Mouse (Mus musculus) C2C12 (cell line): ENCODE measurements around the gene Ddx47.

Source experiments
- CTCF ChIP-seq: IDR thresholded peaks from one replicate; pipeline ENCODE4 v1.5.1; 2011; ENCODE audit not compliant: control insufficient read depth, insufficient read depth, insufficient read length
- FOSL1 ChIP-seq: IDR thresholded peaks from one replicate; pipeline ENCODE4 v1.8.0; 2011; ENCODE audit warnings: mild to moderate bottlenecking, low read length; ENCODE audit not compliant: poor library complexity, insufficient read depth, severe bottlenecking
- MAX ChIP-seq: IDR thresholded peaks from one replicate; pipeline ENCODE4 v1.6.1; 2011; ENCODE audit warnings: mild to moderate bottlenecking, control low read depth
- MYOD1 ChIP-seq: IDR thresholded peaks from one replicate; pipeline ENCODE4 v1.6.1; 2011; ENCODE audit warnings: low read depth; ENCODE audit not compliant: control insufficient read depth, insufficient read length
- MYOG ChIP-seq: IDR thresholded peaks from one replicate; pipeline ENCODE4 v1.6.1; 2011; ENCODE audit not compliant: control insufficient read depth, insufficient read length; ENCODE audit errors: extremely low read depth
- USF1 ChIP-seq: IDR thresholded peaks from one replicate; pipeline ENCODE4 v1.6.1; 2011; ENCODE audit warnings: low read depth, mild to moderate bottlenecking, control low read depth, moderate library complexity

DNA sequence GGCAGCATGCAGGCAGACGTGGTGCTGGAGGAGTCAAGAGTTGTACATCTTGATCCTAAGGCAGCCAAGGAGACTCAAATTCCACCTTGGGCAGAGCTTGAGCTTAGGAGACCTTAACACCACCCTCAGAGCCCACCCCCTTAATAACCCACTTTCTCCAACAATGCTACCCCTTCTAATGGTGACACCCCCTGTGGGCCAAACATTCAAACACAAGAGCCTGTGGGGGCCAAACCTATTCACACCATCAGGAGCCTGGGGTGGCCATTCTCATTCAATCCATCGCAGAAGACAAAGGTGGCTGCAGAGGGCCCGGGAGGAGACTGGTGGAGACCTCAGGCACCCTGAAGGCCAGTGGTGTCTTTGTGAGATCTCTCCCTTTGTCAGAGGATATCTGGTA is 30.5 kb downstream of the Ddx47 start:
- TF ChIP-seq CTCF = no peak
- no peak for TF ChIP-seq MYOD1
- TF ChIP-seq FOSL1 = no peak
- no peak for TF ChIP-seq MYOG
- TF ChIP-seq USF1 = no peak
- TF ChIP-seq MAX = no peak
